Mouse (Mus musculus) MEL-GATA-1-ER (cell line): ENCODE measurements at regions not wholly inside any gene's neighbourhood (a gene's known extent, or its start where the extent isn't known, plus 50 kb on each side); places are given as distances from the start of the nearest gene placed in this dataset.

Experiments
- DNase-seq: peaks from one replicate; pipeline ENCODE4 v3.0.0-alpha.2; 2012; ENCODE audit warnings: low read depth; ENCODE audit errors: extremely low read depth

DNA sequence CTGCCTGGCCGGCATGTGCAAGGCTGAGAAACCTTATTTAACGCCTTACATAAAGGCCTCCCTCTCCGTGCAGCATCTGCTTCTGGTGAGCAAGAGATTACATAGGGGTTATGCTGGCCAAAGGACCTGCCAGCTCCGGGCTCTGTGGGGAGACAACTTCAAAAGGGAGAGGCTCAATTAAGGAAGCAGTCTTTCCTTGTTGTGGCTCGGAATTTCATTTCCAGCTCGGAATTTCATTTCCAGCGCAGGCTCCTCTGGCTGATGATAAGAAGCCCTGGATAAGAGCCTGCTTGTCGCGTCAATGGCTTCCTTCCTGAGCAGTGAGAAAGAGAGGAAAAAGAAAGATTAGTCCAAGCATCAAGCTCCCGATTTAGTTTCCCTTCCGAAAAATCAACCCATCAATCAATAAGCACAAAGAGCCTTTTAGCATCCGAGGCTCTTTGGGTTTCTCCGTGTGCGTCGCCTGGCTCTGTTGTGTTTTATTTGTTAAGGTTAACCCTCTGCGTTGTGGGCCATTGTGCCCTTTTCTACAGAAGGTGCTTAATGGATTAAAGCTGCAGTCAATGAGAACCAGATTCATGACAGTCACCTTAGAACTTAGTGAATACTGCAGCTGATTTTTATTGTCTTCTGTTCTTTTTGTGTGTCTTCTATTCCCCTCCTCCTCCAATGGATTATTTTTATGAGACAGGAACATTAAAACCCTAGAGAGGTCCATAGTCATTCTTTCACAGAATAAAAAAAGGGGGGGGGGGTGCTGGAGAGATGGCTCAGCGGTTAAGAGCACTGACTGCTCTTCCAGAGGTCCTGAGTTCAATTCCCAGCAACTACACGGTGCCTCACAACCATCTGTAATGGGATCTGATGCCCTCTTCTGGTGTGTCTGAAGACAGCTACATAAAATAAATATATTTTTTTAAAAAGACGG is 218.3 kb downstream of the Myo1b start:
- DNase-seq = no peak

DNA sequence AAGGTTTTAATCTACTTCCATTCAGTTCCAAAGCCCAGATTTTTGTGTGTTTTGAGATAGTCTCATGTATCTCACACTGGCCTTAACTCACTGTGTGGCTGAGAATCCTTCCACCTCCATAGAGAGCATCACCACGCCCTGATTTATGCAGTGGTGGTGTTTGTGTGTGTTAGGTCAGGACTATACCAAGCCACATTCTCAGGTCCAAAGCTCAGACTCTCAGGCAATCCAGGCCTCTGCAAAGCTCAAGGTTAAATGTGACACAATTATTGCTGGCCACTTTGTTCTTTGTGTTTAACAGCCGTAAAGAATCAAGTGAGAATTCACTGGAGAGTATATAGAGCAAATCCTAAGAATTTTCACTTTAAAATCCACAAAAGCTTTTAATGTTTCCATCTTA is 218.2 kb upstream of the Nabp1 start:
- DNase-seq = no peak

DNA sequence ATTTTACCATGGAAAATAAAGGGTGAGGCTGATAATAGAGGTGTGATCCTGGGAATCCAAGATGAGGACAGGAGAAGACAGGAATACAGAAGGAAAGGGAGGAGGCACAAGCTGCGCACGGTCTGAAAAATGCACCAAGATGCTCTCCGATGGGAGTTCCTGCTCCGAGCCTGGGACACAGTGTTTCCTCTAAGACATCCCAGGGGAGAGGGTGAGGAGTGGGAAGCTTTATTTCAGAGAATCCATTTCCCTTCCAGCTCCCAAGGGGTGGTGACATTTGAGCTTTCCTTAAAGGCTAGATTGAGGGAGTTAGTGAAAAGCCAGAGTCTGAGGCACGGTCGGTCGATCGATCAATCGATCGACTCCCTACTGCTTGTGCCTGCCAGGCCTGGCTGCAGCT is 212.7 kb upstream of the Nabp1 start:
- DNase-seq = no peak

GRCm38 (mm10) chr1:51689461-51690223 is 211.4 kb upstream of the Nabp1 start:
- no peak for DNase-seq

- DNase-seq = no peak
Measured at GRCm38 (mm10) chr1:51688946-51689345, 210.7 kb upstream of the Nabp1 start.

DNA sequence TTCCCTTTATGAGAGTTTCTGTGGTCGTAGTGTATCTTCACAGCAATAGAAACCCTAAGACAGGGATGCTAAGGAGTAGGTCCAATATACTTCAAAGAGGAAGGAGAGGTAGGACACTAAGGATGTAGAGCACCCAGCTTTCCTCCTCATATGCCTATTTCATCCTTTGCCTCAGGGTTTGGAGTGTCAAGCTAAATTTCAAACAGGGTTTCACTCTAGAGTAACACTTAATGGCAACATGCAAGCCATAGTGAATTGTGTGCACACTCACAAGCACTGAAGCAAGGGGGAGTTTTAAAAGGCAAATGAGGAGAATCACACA is 210.0 kb upstream of the Nabp1 start:
- no peak for DNase-seq

- DNase-seq = no peak
Measured at GRCm38 (mm10) chr1:51687484-51688223, 209.4 kb upstream of the Nabp1 start.

- DNase-seq = no peak
Measured at GRCm38 (mm10) chr1:51686759-51687158, 208.5 kb upstream of the Nabp1 start.

DNA sequence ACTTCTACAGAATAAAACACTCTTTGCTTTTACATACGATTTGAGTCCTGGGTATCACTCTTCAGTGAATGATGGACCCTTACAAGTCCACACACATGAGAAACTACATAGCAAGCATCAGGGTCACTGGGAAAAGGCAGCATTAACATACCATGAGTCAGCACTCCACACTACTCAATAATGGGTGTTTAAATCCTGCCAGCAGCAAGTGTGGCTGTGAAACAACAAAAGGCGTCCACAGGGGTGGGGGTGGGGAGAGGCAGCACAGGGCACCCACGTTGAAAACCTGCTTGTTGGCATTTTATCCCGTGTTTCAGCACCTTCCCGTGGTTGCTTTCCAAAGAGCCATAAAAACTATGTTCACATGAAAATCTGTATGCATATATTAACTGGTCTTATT is 204.0 kb upstream of the Nabp1 start:
- DNase-seq = no peak

GRCm38 (mm10) chr1:51681872-51682271 is 203.6 kb upstream of the Nabp1 start:
- DNase-seq = no peak

DNA sequence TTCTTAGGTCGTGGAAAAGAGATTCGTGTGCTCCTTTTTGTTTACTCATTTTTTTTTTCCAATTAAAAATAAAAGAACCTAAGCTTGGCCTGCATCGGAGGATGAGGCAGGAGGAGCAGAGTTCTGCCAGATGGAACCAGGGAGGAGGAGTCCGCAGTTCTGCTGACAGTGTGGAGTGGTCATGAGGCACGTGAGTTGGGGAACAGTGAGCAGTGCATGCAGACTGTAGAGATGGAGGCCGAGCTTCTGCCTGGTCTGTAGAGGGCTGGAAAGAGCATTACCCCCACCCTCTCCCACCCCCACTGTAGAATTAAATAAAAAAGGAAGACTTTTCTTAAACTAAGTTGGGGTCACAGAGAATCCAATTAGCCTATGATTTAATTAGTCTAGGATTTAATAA is 202.5 kb upstream of the Nabp1 start:
- no peak for DNase-seq

DNA sequence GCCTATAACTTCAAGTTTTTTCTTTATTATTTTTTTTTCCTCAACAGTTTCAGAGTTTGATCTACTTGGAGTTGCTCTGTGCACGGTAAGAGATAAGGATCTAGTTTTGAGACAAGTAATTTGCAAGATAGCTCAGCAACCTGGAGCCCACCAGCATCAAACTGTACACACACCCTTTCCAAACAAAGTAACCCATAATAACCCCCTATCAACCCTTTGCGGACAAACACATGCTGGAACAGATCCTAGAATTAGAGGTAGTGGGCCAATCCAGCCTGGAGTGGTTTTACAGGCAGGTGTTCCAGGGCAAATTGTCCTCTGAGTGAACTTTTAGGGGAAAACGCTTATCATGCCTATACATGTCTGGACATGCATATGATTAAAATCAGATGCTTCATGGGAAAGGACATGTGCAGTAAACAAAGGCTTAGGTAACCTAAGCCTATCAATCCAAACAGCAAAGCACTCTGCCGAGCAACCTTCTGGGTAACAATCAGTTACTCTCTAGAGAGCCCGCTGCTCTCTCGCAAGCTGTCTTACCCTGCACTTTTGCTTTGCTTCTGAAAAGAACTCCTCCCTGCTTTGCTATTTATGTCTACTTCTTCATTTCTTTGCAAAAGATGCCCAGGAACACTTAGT is 200.2 kb upstream of the Nabp1 start:
- no peak for DNase-seq

DNA sequence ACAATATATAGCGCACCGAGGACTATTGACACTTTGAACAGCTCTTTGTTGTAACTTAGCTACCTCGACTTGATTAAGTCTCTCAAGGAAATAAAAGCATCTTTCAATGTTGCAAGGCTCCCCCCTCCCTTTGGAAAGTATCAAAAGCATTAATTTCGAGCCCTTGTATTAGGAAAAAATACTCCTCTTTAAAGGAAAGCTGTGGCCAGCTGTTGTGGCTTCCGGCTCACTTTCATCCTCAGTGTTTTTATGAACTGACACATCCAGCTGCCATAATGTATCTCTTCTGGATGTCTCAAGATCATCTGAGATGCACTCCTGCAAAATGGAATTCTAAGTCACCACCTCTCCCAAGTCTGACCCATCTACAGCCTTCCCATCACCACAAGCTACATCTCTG is 199.6 kb upstream of the Nabp1 start:
- no peak for DNase-seq

- DNase-seq = no peak
Measured at GRCm38 (mm10) chr1:51671691-51672090, 193.5 kb upstream of the Nabp1 start.

DNA sequence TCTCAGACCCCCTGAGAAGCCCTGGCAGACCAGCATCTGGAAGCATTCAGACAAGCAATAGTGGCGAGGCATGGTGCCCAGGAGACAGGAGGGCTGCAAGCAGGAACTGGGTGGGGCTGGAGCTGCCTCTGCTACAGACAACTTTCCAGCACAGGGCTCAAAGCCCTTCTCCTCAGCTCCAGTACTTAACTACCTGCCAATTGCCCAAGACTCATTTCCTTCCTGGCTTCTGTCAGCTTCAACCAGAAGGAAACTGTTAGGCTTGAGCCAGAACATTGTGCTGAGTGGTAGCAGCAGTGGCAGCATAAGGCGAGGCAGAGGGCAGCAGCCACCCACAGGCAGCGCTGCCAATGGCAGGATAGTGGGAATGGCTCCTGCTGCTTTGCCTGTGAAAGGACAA is 193.1 kb upstream of the Nabp1 start:
- no peak for DNase-seq

GRCm38 (mm10) chr1:51670009-51670408 is 191.8 kb upstream of the Nabp1 start:
- no peak for DNase-seq

- DNase-seq = no peak
Measured at GRCm38 (mm10) chr1:51668881-51669280, 190.7 kb upstream of the Nabp1 start.

DNA sequence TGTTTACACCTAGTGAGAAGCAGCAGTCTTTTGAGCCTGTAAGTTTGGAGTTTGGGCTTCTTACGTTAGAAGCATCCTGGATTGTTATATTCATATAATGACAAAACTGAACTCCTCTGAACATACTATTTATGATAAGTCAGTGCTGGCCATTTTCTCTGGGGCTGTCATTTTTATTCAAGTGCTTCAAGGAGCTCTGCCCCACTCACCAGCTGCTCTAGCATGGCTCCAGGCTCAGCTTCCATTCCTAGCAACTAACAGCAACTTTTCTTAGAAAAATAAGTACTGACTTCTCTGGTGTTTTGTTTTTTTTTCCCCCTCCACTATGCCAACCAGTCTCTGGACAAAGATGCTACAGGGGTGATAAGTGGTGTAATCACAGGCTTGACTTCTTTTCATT is 182.3 kb upstream of the Nabp1 start:
- no peak for DNase-seq

DNA sequence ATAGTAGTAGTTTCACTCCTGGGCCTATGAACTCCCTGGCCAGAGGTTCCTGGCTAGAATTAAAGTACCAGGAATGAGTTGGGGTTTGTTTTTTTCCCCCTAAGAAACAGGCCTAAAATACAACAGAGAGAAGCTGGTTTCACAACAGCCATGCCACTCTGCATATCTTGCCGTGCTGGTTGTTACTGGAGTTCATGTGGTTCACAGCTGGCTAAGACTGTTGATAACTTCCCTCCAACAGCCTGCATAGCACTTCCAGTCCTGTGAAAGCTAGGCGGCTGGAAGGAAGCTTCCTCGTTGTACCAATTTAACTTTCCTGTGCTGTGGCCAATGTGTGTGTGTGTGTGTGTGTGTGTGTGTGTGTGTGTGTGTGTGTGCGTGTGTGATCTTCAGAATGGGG is 179.0 kb upstream of the Nabp1 start:
- no peak for DNase-seq

GRCm38 (mm10) chr1:51650653-51650995 is 172.4 kb upstream of the Nabp1 start:
- no peak for DNase-seq

DNA sequence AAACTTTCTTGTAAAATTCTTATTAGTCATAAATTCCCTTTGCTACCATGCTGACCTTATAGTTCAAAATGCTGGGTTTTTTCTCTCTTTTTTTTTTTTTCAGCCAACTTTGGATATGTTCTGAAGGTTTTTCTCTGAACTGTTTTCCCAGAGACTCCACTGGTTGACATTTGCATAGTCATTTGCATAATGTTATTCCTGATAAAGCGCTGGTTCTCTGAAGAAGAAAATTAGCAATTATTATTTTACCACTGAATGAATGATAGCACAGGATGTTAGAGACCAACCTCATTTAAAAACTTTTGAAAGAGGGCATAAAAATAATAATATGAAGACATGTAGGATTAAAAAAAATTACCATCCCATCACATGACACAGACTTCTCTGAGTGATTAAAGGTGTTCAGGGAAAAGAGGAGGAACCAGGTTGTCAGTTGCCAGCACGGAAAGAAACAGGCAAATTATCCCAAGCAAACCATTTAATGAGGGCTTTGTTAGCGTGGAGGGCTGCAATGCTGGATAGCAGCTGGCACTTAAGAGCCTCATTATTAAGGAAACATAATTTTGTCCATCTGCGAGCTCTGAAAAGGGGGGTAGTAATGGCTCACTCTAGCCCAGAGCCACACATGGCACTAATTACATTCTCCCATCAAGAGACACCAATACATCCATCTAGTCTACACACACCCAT is 171.9 kb upstream of the Nabp1 start:
- DNase-seq = no peak
